Mouse (Mus musculus): ENCODE results near the gene Ptbp3. TPM values are rescaled to one million over a fixed set of nuclear protein-coding genes. Genes with fewer than 3 reads are reported as not detected.

The Ptbp3 gene
- polyA plus RNA-seq, 1 experiment from 2014 or later, result 16.0 TPM

DNA sequence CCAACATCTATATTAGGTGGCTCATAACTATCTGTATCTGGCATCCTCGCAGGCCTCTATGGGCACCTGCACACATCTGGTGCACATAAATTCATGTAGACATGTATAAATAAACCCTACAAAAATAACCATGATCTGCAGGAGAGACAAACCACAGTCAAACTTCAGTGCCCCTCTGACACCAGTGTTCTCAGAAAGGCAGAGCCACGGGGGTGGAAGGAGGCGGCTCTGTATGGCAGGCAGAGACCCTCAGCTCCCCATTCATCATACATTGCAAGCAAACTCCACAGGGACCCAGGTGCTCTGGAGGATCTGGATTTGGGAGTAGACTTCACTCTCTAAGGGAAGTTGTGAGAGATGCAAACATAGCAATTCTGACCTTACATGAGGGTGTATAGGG is 104.2 kb downstream of the Ptbp3 start:
- H3K4me2 ChIP-seq, result no peak overlapping the region
- no peaks in the 10 kb centered on the region; the same call in 1 of the 2 replicates for H3K27me3 ChIP-seq
- H3K27ac ChIP-seq, result no peak overlapping the region
- no peak overlapping the region for H3K9ac ChIP-seq
- H3K36me3 ChIP-seq (ENCODE audit: poor library complexity, severe bottlenecking), result no peaks in the 10 kb centered on the region
- 83% methylated on average over 3 of the region's 3 CpGs for WGBS
- no peaks in the 10 kb centered on the region for H3K4me1 ChIP-seq
- ATAC-seq, result no peak
- no peaks in the 10 kb centered on the region for H3K9me3 ChIP-seq (replicated peaks)
- no peak overlapping the region for H3K4me3 ChIP-seq

DNA sequence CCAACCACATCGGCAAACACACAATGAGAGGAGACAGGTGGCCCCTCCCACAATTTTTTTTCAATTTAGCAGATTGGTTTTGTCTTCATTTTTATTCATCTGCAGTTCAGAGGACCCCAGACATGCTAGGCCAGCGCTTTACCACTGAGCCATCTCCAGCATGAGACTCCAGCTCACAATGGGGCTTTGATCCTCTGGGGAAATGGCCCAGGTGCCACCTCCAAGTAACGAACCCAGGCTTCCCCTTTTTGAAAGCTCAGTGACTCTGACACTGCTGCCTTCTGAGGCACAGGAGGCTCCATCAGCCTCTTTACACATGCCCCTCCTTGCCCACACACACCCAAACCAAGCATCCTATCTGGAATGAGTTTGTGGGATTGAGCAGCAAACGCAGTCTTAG is 105.1 kb downstream of the Ptbp3 start:
- H3K4me3 ChIP-seq, result no peak overlapping the region
- WGBS, result 77% methylated on average over 4 of the region's 4 CpGs
- ATAC-seq, result no peak
- no peak overlapping the region for H3K4me2 ChIP-seq
- no peak overlapping the region for H3K27ac ChIP-seq
- H3K27me3 ChIP-seq, result peaks cover 8% of the 10 kb centered on the region
- H3K4me1 ChIP-seq, result no peaks in the 10 kb centered on the region
- no peak overlapping the region for H3K9ac ChIP-seq
- no peaks in the 10 kb centered on the region for H3K9me3 ChIP-seq (replicated peaks)
- no peaks in the 10 kb centered on the region for H3K36me3 ChIP-seq (ENCODE audit: poor library complexity, severe bottlenecking)

DNA sequence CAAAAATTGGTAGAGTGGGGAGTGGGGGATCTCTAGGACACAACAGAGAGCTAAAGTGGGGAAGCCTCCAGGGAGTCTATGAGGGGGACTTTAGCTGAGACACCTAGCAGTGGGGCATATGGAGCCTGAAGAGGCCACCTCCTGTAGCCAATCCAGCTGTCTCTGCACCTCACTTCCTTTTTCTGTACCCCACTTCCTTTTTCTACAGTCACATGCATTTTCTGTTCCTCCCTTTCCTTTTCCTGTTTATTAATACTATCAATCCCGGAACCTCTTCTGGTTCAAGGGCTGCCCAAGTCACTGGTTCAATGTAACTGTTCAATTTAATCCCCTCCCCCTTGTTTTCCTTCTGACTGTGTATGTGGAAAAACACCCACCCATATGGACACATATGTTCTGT is 107.9 kb downstream of the Ptbp3 start:
- Histone ChIP-seq H3K9ac (no peak overlapping the region), H3K4me2 (no peak overlapping the region), H3K4me1 (peaks cover 8% of the 10 kb centered on the region; the same call in 1 of the 2 replicates), H3K9me3 (replicated peaks) (no peaks in the 10 kb centered on the region), H3K36me3 (ENCODE audit: poor library complexity, severe bottlenecking) (no peaks in the 10 kb centered on the region), H3K27me3 (peaks cover 36% of the 10 kb centered on the region), H3K4me3 (no peak overlapping the region), H3K27ac (no peak overlapping the region)
- 82% methylated on average over 1 of the region's 1 CpGs for WGBS
- no peak for ATAC-seq

DNA sequence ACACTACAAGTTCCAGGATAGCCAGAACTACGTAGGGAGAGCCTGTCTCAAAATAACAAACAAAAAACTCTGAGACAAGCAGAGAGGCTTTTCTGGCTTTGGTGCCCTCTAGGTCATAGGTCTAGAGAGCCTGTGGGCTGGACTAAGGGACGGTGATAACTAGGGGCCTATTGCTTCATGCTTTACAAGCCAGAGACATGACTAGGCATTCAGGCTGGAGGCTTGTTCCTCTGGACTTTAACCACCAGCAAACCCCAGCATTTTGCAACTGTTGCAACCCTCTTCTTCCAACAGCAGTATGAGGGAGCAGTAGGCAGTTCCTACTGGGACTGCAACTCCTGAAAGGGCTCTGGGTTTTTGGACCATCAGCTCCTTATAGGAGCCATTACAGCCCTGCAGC is 109.2 kb downstream of the Ptbp3 start:
- Histone ChIP-seq H3K4me3 (no peak overlapping the region), H3K9ac (no peak overlapping the region), H3K36me3 (ENCODE audit: poor library complexity, severe bottlenecking) (no peaks in the 10 kb centered on the region), H3K27ac (no peak overlapping the region), H3K4me1 (peaks cover 8% of the 10 kb centered on the region; the same call in 1 of the 2 replicates), H3K9me3 (replicated peaks) (no peaks in the 10 kb centered on the region), H3K4me2 (no peak overlapping the region), H3K27me3 (peaks cover 36% of the 10 kb centered on the region)
- 56% methylated on average over 2 of the region's 2 CpGs for WGBS
- ATAC-seq, result no peak

DNA sequence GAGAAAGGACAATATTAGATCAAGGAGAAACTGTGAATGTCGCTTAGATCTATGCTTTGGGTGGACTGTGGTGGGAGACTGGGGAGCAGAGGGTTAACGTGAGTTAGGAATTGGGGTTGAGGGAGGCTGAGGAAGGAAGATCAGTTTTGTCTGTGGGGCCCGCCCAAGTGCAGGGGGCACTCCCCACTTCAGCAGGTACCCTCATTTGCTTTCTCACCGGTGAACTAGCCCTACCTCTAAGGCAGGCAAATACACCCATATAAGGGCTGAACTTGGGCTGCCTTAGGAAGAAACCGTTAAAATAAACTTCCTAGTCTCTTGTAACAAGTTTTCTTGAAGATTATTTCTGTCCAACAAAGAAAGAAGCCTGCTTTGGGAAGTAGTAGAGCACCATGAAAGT is 110.1 kb downstream of the Ptbp3 start:
- Histone ChIP-seq H3K9ac (no peak overlapping the region), H3K27me3 (peaks cover 36% of the 10 kb centered on the region), H3K9me3 (replicated peaks) (no peaks in the 10 kb centered on the region), H3K4me3 (no peak overlapping the region), H3K4me1 (peaks cover 8% of the 10 kb centered on the region; the same call in 1 of the 2 replicates), H3K36me3 (ENCODE audit: poor library complexity, severe bottlenecking) (no peaks in the 10 kb centered on the region), H3K27ac (no peak overlapping the region), H3K4me2 (peak overlapping the region; percentile 100; the same call in 1 of the 2 replicates)
- 32% methylated on average over 5 of the region's 5 CpGs for WGBS
- ATAC-seq, result no peak

DNA sequence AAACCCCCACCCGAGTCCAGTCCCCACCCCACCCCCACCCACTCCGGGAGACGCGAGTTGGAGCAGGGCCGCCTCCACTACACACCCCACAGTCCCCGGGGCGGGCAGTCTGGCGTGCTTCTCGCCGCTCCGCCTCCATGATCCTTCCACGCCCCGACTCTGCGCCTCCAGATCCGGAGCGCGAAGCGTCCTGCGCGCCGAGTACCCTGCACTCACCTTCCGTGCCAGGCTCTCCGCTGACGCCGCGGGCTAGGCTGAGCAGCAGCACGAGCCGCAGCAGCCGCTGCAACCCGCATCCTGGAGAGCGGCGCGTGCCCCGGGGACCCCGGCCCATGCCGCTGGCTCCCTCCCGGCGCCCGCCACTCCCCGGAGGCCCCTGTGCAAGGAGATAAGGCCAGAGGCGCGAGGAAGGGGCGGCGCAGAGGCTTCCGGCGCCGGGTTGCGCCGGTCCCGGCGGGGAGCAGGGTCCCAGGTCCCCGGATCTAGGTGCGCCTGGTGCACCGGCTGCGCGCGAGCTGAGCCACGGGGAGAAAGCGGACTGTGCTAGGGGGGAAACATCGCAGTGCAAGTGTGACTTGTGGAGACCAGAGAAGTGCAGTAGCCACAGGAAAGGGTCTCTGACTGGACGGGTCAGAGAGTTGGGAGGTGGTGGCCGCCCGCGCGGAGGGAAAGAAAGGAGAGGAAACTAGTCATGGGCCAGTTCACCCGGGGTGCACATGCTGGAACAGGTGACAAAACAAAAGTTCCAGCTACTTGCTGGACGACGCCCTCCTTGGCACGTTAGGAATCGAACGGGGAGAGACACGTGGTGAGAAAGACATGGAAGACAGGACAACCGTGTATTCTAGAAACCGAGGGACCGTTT is 110.9 kb downstream of the Ptbp3 start, which contains the start of gene Susd1:
Gene Susd1 (minus strand): TSS at position 644 of the 865 bp plus-strand sequence.
- Histone ChIP-seq H3K27me3 (peaks cover 36% of the 10 kb centered on the region), H3K9me3 (replicated peaks) (no peaks in the 10 kb centered on the region), H3K27ac (no peak within 1 kb of the TSS), H3K9ac (peak within 1 kb of the TSS; percentile 73), H3K4me2 (peak within 1 kb of the TSS; percentile 100), H3K4me1 (peaks cover 8% of the 10 kb centered on the region; the same call in 1 of the 2 replicates), H3K36me3 (ENCODE audit: poor library complexity, severe bottlenecking) (no peaks in the 10 kb centered on the region), H3K4me3 (peak within 1 kb of the TSS; percentile 62)
- ATAC-seq, result peak; percentile 92
- WGBS, result under 1% methylated on average over 71 of the region's 75 CpGs

DNA sequence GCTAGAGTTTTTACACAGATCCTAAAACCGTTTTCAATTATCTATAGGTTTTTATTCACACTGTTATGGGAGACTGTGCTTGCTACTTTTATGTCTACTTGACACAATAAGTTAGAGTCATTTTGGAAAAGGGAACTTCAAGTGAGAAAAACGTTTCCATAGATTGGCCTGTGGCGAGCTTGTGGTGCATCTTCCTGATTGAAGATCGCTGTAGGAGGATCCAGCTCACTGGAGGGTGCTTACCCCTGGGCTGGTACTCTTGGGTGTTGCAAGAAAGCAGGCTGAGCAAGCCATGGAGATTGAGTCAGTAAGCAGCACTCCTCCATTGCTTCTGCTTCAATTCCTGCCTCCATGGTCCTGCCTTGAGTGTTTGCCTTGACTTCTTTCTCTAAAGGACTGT is 113.2 kb downstream of the Ptbp3 start:
- H3K9me3 ChIP-seq (replicated peaks), result no peaks in the 10 kb centered on the region
- no peak overlapping the region for H3K4me2 ChIP-seq
- peaks cover 36% of the 10 kb centered on the region for H3K27me3 ChIP-seq
- H3K9ac ChIP-seq, result no peak overlapping the region
- WGBS, result 94% methylated on average over 4 of the region's 4 CpGs
- H3K4me1 ChIP-seq, result peaks cover 8% of the 10 kb centered on the region; the same call in 1 of the 2 replicates
- no peak overlapping the region for H3K27ac ChIP-seq
- H3K4me3 ChIP-seq, result no peak overlapping the region
- ATAC-seq, result no peak
- no peaks in the 10 kb centered on the region for H3K36me3 ChIP-seq (ENCODE audit: poor library complexity, severe bottlenecking)

DNA sequence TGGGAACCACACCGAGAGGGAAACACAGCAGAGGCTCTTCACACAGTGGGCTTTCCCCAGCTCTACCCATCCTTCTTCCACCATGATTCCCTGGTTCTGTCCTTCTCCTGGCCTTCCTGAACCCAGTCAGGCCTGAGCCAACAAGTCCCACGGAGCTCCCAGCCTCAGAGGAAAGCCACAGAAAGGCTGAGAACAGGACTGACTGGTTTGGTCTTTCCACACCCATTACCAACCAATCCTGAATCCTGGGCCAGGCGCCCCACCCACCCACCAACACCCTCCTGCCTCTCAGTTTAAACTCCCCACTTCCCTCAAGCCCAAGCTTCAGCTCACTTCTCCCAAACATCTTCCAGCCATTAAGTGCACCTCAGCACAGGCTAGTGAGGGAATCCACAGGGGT is 115.1 kb downstream of the Ptbp3 start:
- no peaks in the 10 kb centered on the region for H3K36me3 ChIP-seq (ENCODE audit: poor library complexity, severe bottlenecking)
- H3K9me3 ChIP-seq (replicated peaks), result no peaks in the 10 kb centered on the region
- 74% methylated on average over 3 of the region's 3 CpGs for WGBS
- no peak overlapping the region for H3K9ac ChIP-seq
- H3K27me3 ChIP-seq, result peaks cover 27% of the 10 kb centered on the region
- H3K4me1 ChIP-seq, result peaks cover 8% of the 10 kb centered on the region; the same call in 1 of the 2 replicates
- no peak overlapping the region for H3K27ac ChIP-seq
- ATAC-seq, result no peak
- no peak overlapping the region for H3K4me3 ChIP-seq
- no peak overlapping the region for H3K4me2 ChIP-seq

DNA sequence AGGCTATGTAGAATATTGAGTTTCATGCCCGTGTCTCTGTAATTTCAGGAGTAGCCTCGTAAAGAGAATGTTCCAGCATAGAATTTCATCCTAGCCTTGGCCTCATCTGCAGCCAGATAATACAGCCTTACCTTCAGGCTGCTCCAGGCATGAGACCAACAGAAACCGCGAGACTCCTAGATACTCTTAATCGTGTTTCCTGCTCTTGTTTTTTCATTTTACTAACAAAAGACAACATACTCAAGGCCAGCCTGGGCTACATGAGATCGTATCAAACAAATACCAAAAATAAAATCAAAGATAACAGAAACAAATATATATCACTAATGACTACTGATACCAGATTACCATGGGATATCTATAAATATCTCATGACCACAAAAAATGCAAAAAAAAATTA is 120.0 kb downstream of the Ptbp3 start:
- no peaks in the 10 kb centered on the region for H3K27me3 ChIP-seq
- H3K27ac ChIP-seq, result no peak overlapping the region
- no peak overlapping the region for H3K9ac ChIP-seq
- H3K4me2 ChIP-seq, result no peak overlapping the region
- no peaks in the 10 kb centered on the region for H3K4me1 ChIP-seq
- ATAC-seq, result no peak
- 92% methylated on average over 6 of the region's 6 CpGs for WGBS
- no peaks in the 10 kb centered on the region for H3K9me3 ChIP-seq (replicated peaks)
- no peak overlapping the region for H3K4me3 ChIP-seq
- H3K36me3 ChIP-seq (ENCODE audit: poor library complexity, severe bottlenecking), result no peaks in the 10 kb centered on the region

DNA sequence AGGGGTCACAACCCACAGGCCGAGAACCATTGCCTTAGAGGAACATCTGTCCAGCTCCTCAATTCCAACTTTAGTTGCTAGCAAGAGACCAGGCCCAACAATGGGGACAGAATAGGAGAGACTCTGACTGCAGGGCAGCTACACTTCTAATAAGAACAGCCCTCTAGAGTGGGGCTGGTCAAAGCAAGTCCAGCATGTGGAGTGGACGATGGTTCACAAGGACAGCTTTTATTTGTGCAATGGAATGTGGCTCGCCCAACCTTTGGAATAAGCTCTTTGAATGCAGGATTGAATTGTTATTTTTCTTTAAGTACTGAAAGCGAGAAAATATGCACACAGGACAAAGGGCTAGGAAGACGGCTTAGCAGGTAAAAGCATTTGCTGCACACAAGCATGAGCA is 122.7 kb downstream of the Ptbp3 start:
- ATAC-seq, result no peak

DNA sequence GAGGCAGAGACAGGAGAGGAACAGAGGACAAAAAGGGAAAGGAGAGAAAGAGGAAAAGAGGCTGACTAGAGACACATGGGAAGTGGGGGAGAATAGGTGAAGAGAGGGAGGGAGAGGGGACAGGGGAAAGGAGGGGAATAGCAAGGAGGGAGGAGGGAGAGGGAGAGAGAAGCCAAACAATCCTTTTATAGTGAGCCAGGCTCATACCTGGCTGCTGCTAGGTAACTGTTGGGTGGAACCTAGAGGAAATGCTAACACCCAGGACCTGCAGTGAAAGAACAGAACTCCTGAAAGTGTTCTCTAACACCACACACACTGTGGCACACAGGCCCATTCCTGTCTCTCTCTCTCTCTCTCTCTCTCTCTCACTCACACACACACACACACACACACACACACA is 126.4 kb downstream of the Ptbp3 start:
- Histone ChIP-seq H3K4me3 (no peak overlapping the region), H3K9me3 (replicated peaks) (no peaks in the 10 kb centered on the region), H3K36me3 (ENCODE audit: poor library complexity, severe bottlenecking) (no peaks in the 10 kb centered on the region), H3K4me2 (no peak overlapping the region), H3K9ac (no peak overlapping the region), H3K27me3 (no peaks in the 10 kb centered on the region), H3K4me1 (peaks cover 11% of the 10 kb centered on the region), H3K27ac (no peak overlapping the region)
- 0 out of 2 replicates have a peak, but pooled peaks have one; percentile 8 for ATAC-seq

More for the DNA sequence above, 122.7 kb downstream of the Ptbp3 start:
- H3K4me1 ChIP-seq, result peaks cover 11% of the 10 kb centered on the region
- no peak overlapping the region for H3K4me2 ChIP-seq
- no peak overlapping the region for H3K9ac ChIP-seq
- no peaks in the 10 kb centered on the region for H3K27me3 ChIP-seq
- no peak overlapping the region for H3K4me3 ChIP-seq
- no peak overlapping the region for H3K27ac ChIP-seq
- WGBS, result 75% methylated on average over 5 of the region's 5 CpGs
- H3K36me3 ChIP-seq (ENCODE audit: poor library complexity, severe bottlenecking), result no peaks in the 10 kb centered on the region
- H3K9me3 ChIP-seq (replicated peaks), result no peaks in the 10 kb centered on the region

DNA sequence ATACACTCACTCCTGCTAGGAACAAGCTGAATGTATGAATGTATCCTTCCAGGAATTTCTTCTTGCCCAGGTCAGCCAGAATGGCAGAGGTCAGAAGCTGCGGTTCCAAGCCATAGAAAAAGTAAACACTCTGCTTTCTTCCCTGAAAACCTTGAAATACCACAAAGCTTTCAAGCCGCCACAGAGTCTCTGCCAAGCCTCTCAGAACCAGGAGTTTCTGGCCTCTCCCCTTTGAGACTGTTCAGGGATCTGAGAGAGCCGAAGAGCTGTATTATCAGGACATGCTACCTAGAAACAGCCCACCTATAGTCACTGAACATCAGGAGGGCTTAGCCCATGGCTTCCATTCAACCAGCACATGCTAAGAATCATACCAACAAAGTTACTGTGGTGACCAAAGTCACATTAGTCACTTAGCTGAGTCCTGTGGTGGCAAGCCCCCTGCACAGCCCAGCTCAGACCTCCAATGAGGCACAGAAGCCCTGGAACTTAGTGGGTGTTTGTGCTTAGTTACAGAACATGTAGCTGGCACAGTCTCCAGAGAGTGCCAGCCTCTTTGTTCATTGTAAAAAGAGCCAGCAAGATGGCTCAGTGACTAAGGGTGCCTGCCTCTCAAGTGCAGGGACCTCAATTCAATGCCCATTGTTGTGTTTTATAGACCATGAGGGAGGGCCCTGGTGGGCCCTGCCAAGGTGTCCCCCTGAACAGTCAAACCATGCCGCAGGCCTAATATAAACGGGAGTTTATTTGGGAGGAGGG is 127.0 kb downstream of the Ptbp3 start:
- Histone ChIP-seq H3K27ac (no peak overlapping the region), H3K4me3 (no peak overlapping the region), H3K4me1 (peaks cover 11% of the 10 kb centered on the region), H3K27me3 (no peaks in the 10 kb centered on the region), H3K9me3 (replicated peaks) (no peaks in the 10 kb centered on the region), H3K36me3 (ENCODE audit: poor library complexity, severe bottlenecking) (no peaks in the 10 kb centered on the region), H3K4me2 (no peak overlapping the region), H3K9ac (no peak overlapping the region)
- ATAC-seq, result peak; percentile 55
- 39% methylated on average over 5 of the region's 5 CpGs for WGBS

Data from forebrain, embryonic 13.5 days (tissue).